Mouse (Mus musculus) megakaryocyte, embryonic 14.5 days (primary cell): ENCODE data around the gene Bik. TPM values are rescaled to one million over a fixed set of nuclear protein-coding genes. Genes with fewer than 3 reads are reported as not detected.

Source experiments
- H3K27me3 ChIP-seq: replicated peaks from 2 replicates; pipeline ENCODE3; 2012; ENCODE audit warnings: inconsistent platforms
- H3K36me3 ChIP-seq: replicated peaks from 2 replicates; pipeline ENCODE3; 2012; ENCODE audit warnings: low read length, inconsistent platforms, mixed read lengths
- H3K4me1 ChIP-seq: 2 replicates; pipeline ENCODE4 v1.6.1; 2012; ENCODE audit warnings: inconsistent platforms
- H3K4me3 ChIP-seq: replicated peaks from 2 replicates; pipeline ENCODE3; 2012; ENCODE audit warnings: moderate library complexity, mild to moderate bottlenecking, inconsistent platforms
- H3K9me3 ChIP-seq: 2 replicates; pipeline ENCODE4 v1.6.1; 2012; ENCODE audit warnings: inconsistent platforms
- FLI1 ChIP-seq: IDR thresholded peaks from 2 replicates; pipeline ENCODE4 v1.6.1; 2012; ENCODE audit warnings: low read length, inconsistent platforms, mixed read lengths
- GATA1 ChIP-seq: IDR thresholded peaks from 3 replicates; pipeline ENCODE4 v1.6.1; 2012; ENCODE audit warnings: mixed read lengths, low read length, inconsistent platforms, borderline replicate concordance
- polyA plus RNA-seq: library from polyadenylated mRNA; stranded (reverse); fragments of >175 nt; gene quantifications from 2 replicates; pipeline ENCODE4 v1.2.3, GENCODE M21; 2012; ENCODE audit warnings: low replicate concordance; ENCODE audit not compliant: insufficient read depth

Gene Bik
- polyA plus RNA-seq, 1 experiment = 3.5 TPM

GRCm38 (mm10) chr15:83563857-83564651 is 37.4 kb downstream of the Bik start:
- H3K4me1 ChIP-seq = peaks cover 76% of the 10 kb centered on the region
- peaks cover 31% of the 10 kb centered on the region for H3K36me3 ChIP-seq
- TF ChIP-seq FLI1 = no peak
- TF ChIP-seq GATA1 = no peak
- H3K27me3 ChIP-seq = no peaks in the 10 kb centered on the region
- no peaks in the 10 kb centered on the region for H3K9me3 ChIP-seq
- H3K4me3 ChIP-seq = peak overlapping the region; percentile 100

DNA sequence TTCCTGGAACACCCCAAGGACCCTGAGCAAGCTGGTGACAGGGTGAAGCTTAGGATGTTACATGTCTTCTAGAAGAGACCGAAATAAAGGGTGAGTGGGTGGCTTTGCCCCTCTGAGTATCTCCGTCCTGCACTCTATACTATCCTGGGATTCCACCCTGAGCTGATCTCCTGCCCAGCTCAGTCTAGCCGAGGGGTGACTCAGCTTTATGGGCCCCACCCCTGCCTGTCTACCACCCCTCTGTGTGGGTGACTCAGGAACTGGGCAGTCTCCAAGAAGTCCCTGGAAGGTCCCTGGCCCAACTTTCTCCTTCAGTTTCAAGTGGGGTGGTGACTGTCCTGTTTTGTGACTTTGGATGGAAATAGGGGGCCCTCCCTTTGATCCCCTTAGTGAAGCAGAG is 38.8 kb downstream of the Bik start:
- peaks cover 87% of the 10 kb centered on the region for H3K4me1 ChIP-seq
- TF ChIP-seq GATA1 = no peak
- no peak for TF ChIP-seq FLI1
- H3K36me3 ChIP-seq = peaks cover 43% of the 10 kb centered on the region
- H3K9me3 ChIP-seq = no peaks in the 10 kb centered on the region
- H3K4me3 ChIP-seq = peak overlapping the region; percentile 90
- no peaks in the 10 kb centered on the region for H3K27me3 ChIP-seq

DNA sequence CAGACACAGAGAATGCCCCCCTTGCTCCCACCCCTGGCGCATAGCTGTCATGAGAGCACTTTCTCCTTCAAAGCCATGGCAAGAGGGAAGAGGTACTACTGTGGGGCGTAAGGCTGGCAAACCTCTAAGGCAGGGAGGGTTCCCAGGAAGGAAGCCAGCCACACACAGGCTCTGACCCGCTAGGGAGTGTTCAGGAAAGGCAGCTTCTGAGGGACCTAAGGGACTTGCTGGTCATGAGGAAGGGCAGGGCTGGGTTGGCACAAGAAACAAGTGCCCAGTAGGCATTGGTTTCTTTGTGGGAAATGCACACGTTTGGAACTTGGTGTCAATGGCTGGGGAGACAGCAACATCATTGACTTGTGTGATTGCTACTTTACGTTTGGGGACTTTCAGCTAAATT is 39.3 kb downstream of the Bik start:
- peaks cover 49% of the 10 kb centered on the region for H3K36me3 ChIP-seq
- TF ChIP-seq GATA1 = no peak
- H3K27me3 ChIP-seq = no peaks in the 10 kb centered on the region
- H3K4me1 ChIP-seq = peaks cover 91% of the 10 kb centered on the region
- H3K9me3 ChIP-seq = no peaks in the 10 kb centered on the region
- H3K4me3 ChIP-seq = peak overlapping the region; percentile 90

GRCm38 (mm10) chr15:83567728-83568127 is 41.1 kb downstream of the Bik start:
- Histone ChIP-seq H3K4me1 (peaks cover 92% of the 10 kb centered on the region), H3K9me3 (no peaks in the 10 kb centered on the region), H3K4me3 (peak overlapping the region; percentile 69), H3K36me3 (peaks cover 66% of the 10 kb centered on the region), H3K27me3 (no peaks in the 10 kb centered on the region)
- no peak for TF ChIP-seq GATA1
- TF ChIP-seq FLI1 = no peak

GRCm38 (mm10) chr15:83568544-83568943 is 41.9 kb downstream of the Bik start:
- Histone ChIP-seq H3K4me1 (peaks cover 86% of the 10 kb centered on the region), H3K4me3 (peak overlapping the region; percentile 18), H3K36me3 (peaks cover 71% of the 10 kb centered on the region), H3K9me3 (no peaks in the 10 kb centered on the region), H3K27me3 (no peaks in the 10 kb centered on the region)
- TF ChIP-seq FLI1 (no peak), GATA1 (no peak)

DNA sequence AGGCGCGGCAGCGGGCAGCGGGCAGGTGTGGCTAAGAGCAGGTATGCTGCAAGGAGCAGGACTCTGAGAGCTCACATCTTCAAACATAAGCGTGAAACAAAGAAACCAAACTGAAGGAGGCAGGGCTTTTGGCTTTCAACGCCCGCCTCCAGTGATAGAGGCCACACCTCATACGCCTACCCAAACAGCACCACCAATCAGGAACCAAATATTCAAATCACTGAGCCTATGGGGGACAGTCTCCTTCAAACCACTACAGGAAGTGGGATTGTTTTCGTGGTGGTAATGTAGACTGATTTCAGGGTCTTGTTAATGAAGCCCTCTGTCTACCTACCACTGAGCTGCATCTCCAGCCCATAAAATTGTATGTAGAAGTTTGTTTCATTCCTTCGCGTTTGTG is 43.0 kb downstream of the Bik start:
- TF ChIP-seq FLI1 = no peak
- no peak for TF ChIP-seq GATA1
- Histone ChIP-seq H3K4me1 (peaks cover 90% of the 10 kb centered on the region), H3K27me3 (no peaks in the 10 kb centered on the region), H3K4me3 (no peak overlapping the region), H3K36me3 (peaks cover 82% of the 10 kb centered on the region), H3K9me3 (no peaks in the 10 kb centered on the region)

- no peak for TF ChIP-seq FLI1
- TF ChIP-seq GATA1 = no peak
- H3K27me3 ChIP-seq = no peaks in the 10 kb centered on the region
- peaks cover 88% of the 10 kb centered on the region for H3K36me3 ChIP-seq
- no peaks in the 10 kb centered on the region for H3K9me3 ChIP-seq
- peaks cover 81% of the 10 kb centered on the region for H3K4me1 ChIP-seq
- H3K4me3 ChIP-seq = no peak overlapping the region
These were observed 44.0 kb downstream of the Bik start for GRCm38 (mm10) chr15:83570641-83571040.

GRCm38 (mm10) chr15:83571636-83572035 is 45.0 kb downstream of the Bik start:
- Histone ChIP-seq H3K36me3 (peaks cover 93% of the 10 kb centered on the region), H3K4me3 (no peak overlapping the region), H3K9me3 (no peaks in the 10 kb centered on the region), H3K4me1 (peaks cover 76% of the 10 kb centered on the region), H3K27me3 (no peaks in the 10 kb centered on the region)
- no peak for TF ChIP-seq FLI1
- no peak for TF ChIP-seq GATA1

- Histone ChIP-seq H3K27me3 (no peaks in the 10 kb centered on the region), H3K4me3 (no peak overlapping the region), H3K36me3 (peaks cover 94% of the 10 kb centered on the region), H3K4me1 (peaks cover 76% of the 10 kb centered on the region), H3K9me3 (no peaks in the 10 kb centered on the region)
- no peak for TF ChIP-seq GATA1
- no peak for TF ChIP-seq FLI1
These were observed 45.5 kb downstream of the Bik start for GRCm38 (mm10) chr15:83572132-83572531.

DNA sequence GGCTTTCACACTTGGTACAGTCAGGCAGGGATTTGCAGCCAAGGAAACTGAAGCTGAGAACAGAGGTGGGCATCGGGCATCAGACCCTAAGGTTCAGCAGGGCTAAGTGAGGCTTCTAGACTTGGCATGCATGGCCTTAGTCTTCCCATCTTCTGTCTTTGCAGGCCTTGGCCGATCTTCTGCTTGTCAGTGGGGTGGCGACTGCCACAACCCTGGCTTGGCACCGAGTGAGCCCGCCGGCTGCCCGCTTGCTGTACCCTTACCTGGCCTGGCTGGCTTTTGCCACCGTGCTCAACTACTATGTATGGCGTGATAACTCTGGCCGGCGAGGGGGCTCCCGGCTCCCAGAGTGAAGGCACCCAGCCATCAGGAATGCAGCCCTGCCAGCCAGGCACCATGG is 46.9 kb downstream of the Bik start:
- Histone ChIP-seq H3K4me1 (peaks cover 61% of the 10 kb centered on the region), H3K9me3 (no peaks in the 10 kb centered on the region), H3K27me3 (no peaks in the 10 kb centered on the region), H3K36me3 (peaks cover 93% of the 10 kb centered on the region), H3K4me3 (no peak overlapping the region)
- no peak for TF ChIP-seq GATA1
- no peak for TF ChIP-seq FLI1
